Mouse (Mus musculus) small intestine, adult 2 months (tissue): Measurements from ENCODE around the gene Morn4. TPM values are rescaled to one million over a fixed set of nuclear protein-coding genes. Genes with fewer than 3 reads are reported as not detected.

ENCODE experiments used
- H3K27ac ChIP-seq: fragments of 200-500 bp; 2 replicates; pipeline ENCODE4 v1.5.1; 2012; ENCODE audit warnings: low read depth, low read length, control low read depth, inconsistent platforms; ENCODE audit not compliant: insufficient read depth
- H3K27me3 ChIP-seq: fragments of 200-500 bp; 2 replicates; pipeline ENCODE4 v1.6.1; 2012; ENCODE audit warnings: mild to moderate bottlenecking, moderate library complexity, low read length, inconsistent platforms; ENCODE audit not compliant: control insufficient read depth, insufficient read depth
- H3K36me3 ChIP-seq: fragments of 200-500 bp; 2 replicates; pipeline ENCODE4 v1.6.1; 2012; ENCODE audit warnings: mild to moderate bottlenecking, low read length, control low read depth, inconsistent platforms; ENCODE audit not compliant: control insufficient read depth, insufficient read depth
- H3K4me1 ChIP-seq: fragments of 200-500 bp; 2 replicates; pipeline ENCODE4 v1.6.1; 2012; ENCODE audit warnings: low read length, inconsistent platforms, mixed read lengths; ENCODE audit not compliant: control insufficient read depth, insufficient read depth, insufficient read length
- H3K4me3 ChIP-seq: fragments of 200-500 bp; 2 replicates; pipeline ENCODE4 v1.5.1; 2012; ENCODE audit warnings: low read depth, mild to moderate bottlenecking, control low read depth, inconsistent platforms, low read length, moderate library complexity
- CTCF ChIP-seq: fragments of 200-500 bp; IDR thresholded peaks from 2 replicates; pipeline ENCODE4 v1.5.1; 2012; ENCODE audit warnings: low read depth, mild to moderate bottlenecking, control low read depth, inconsistent platforms, low read length, moderate library complexity, mixed read lengths; ENCODE audit not compliant: insufficient replicate concordance, insufficient read length; ENCODE audit errors: extremely low read depth
- POLR2A ChIP-seq: fragments of 200-500 bp; IDR thresholded peaks from 2 replicates; pipeline ENCODE4 v1.6.1; 2012; ENCODE audit warnings: low read depth, mild to moderate bottlenecking, control low read depth, inconsistent platforms, low read length, moderate library complexity
- WGBS: fragments of 180-500 bp; shearing (Covaris S2); methylation state at CpG from one replicate; pipeline ENCODE4 v1.1.7; 2018; 5-methylcytosine and 5-hydroxymethylcytosine counted together
- polyA plus RNA-seq: library from polyadenylated mRNA; depleted of rRNA; stranded (reverse); fragments of >200 nt; gene quantifications from 2 replicates; pipeline ENCODE4 v1.2.3, GENCODE M21; 2012

The Morn4 gene
- polyA plus RNA-seq, 1 experiment = 1.4 TPM

DNA sequence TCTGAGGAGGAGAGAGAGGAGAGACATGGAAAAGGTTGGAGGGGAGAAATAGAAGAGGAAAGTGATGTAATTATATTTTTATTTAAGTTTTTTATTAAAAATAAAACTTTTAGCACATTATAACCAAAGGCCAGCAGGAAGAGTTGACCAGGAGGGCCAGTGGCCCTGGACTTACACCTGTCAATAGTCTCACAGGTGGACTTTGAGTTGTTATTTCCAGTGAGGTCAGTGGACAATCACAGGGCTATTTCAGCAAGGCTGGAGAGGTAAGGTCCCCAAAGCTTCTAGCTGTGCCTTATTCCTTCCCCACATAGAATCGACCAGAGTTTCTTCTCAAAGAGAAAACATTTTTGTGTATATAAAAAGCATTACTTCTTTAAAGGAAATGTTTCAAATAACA is 35.9 kb downstream of the Morn4 start:
- TF ChIP-seq POLR2A (no peak), CTCF (no peak)
- no peaks in the 10 kb centered on the region for H3K36me3 ChIP-seq
- H3K27ac ChIP-seq = no peak overlapping the region
- 80% methylated on average over 1 of the region's 1 CpGs for WGBS
- no peaks in the 10 kb centered on the region for H3K27me3 ChIP-seq
- peaks cover 4% of the 10 kb centered on the region; the same call in 1 of the 2 replicates for H3K4me1 ChIP-seq
- no peak overlapping the region for H3K4me3 ChIP-seq

GRCm38 (mm10) chr19:42045269-42046102 is 40.7 kb downstream of the Morn4 start, which contains the start of gene Hoga1:
Hoga1 (plus strand) TSS chr19:42045610.
- Histone ChIP-seq H3K36me3 (no peaks in the 10 kb centered on the region), H3K4me3 (peak within 1 kb of the TSS; percentile 63), H3K4me1 (peaks cover 4% of the 10 kb centered on the region; the same call in 1 of the 2 replicates), H3K27me3 (no peaks in the 10 kb centered on the region), H3K27ac (no peak within 1 kb of the TSS)
- WGBS = 13% methylated on average over 23 of the region's 23 CpGs
- TF ChIP-seq POLR2A (0 out of 2 replicates have a peak, but pooled peaks have one; percentile 10), CTCF (peak; percentile 78; the same call in 1 of the 2 replicates)

- Histone ChIP-seq H3K4me3 (no peak overlapping the region), H3K4me1 (peaks cover 4% of the 10 kb centered on the region; the same call in 1 of the 2 replicates), H3K27me3 (no peaks in the 10 kb centered on the region), H3K36me3 (no peaks in the 10 kb centered on the region), H3K27ac (no peak overlapping the region)
- TF ChIP-seq POLR2A = no peak
- TF ChIP-seq CTCF = no peak
- WGBS = 95% methylated on average over 6 of the region's 6 CpGs
Measured at GRCm38 (mm10) chr19:42043988-42044387, 42.2 kb downstream of the Morn4 start.

DNA sequence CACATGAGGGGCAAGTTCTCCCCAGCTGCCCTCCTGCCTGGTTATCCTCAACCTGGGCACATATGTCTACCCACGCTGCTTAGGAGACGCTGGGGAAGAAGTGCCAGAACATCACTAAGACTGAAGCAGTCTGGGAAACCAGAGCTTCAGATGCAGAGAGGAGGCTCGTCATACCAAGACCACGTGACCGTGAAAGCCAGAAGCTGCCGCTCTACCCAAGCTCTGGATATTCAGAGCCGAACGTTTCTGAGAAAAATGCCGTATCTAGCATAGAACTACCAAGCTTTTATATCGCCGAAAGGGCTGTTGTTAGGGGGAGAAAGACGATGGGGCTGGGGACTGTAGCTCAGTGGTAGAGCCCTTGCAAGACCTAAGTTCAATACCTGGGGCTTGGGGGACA is 47.8 kb downstream of the Morn4 start:
- H3K36me3 ChIP-seq = peaks cover 4% of the 10 kb centered on the region; the same call in 1 of the 2 replicates
- no peaks in the 10 kb centered on the region for H3K27me3 ChIP-seq
- 87% methylated on average over 12 of the region's 12 CpGs for WGBS
- TF ChIP-seq POLR2A = no peak
- TF ChIP-seq CTCF = no peak
- no peak overlapping the region for H3K27ac ChIP-seq
- H3K4me1 ChIP-seq = no peaks in the 10 kb centered on the region; the same call in 1 of the 2 replicates
- H3K4me3 ChIP-seq = no peak overlapping the region

GRCm38 (mm10) chr19:42037167-42037702 is 48.9 kb downstream of the Morn4 start:
- Histone ChIP-seq H3K4me3 (no peak overlapping the region), H3K4me1 (no peaks in the 10 kb centered on the region; the same call in 1 of the 2 replicates), H3K36me3 (peaks cover 4% of the 10 kb centered on the region; the same call in 1 of the 2 replicates), H3K27ac (no peak overlapping the region), H3K27me3 (no peaks in the 10 kb centered on the region)
- 71% methylated on average over 11 of the region's 11 CpGs for whole genome bisulfite sequencing
- TF ChIP-seq POLR2A (no peak), CTCF (no peak)

GRCm38 (mm10) chr19:42036357-42036756 is 49.8 kb downstream of the Morn4 start:
- TF ChIP-seq POLR2A (no peak), CTCF (no peak)
- Histone ChIP-seq H3K27ac (no peak overlapping the region), H3K27me3 (no peaks in the 10 kb centered on the region), H3K4me3 (no peak overlapping the region), H3K36me3 (peaks cover 4% of the 10 kb centered on the region; the same call in 1 of the 2 replicates), H3K4me1 (no peaks in the 10 kb centered on the region; the same call in 1 of the 2 replicates)
- 63% methylated on average over 3 of the region's 3 CpGs for WGBS
